ENCODE assay signal across 7 mouse cellular contexts in genomic region chr11:95577776-95578446, GRCm38 (mm10). TPM values are rescaled to one million over a fixed set of nuclear protein-coding genes. Genes with fewer than 3 reads are reported as not detected.
DNase-seq lines count a peak whose midpoint lies in the region; ATAC-seq and TF ChIP-seq lines count a peak whose summit lies in the region.

No protein-coding gene starts in this region.

- DNase-seq in left cerebral cortex, adult 2 months (ENCODE audit: extremely low spot score in 1 of 2, low spot score in 2 of 2): no peak
- no peak for DNase-seq in left cerebral cortex, postnatal 36 days (ENCODE audit: low spot score in 2 of 2)
- peak; percentile 5 for DNase-seq in T-cell, adult 2 months (ENCODE audit: low spot score)
- DNase-seq in forebrain, embryonic 10.5 days (ENCODE audit: extremely low spot score, low spot score): peak; percentile 77
- DNase-seq in kidney, postnatal 4 days: peak; percentile 68 to 76
- peak; percentile 94 for DNase-seq in midbrain, embryonic 11.5 days (ENCODE audit: low spot score, missing footprints)
- DNase-seq in thymus, postnatal 4 days: peak; percentile 83

- 0 out of 2 replicates have a peak, but pooled peaks cover 2% of the 10 kb centered on the region for H3K36me3 ChIP-seq in forebrain, embryonic 10.5 days (replicated peaks)
- H3K36me3 ChIP-seq in midbrain, embryonic 11.5 days (ENCODE audit: control insufficient read depth, insufficient read depth, low read length): no peaks in the 10 kb centered on the region

- peaks cover 87% of the 10 kb centered on the region for H3K27me3 ChIP-seq in forebrain, embryonic 10.5 days (ENCODE audit: poor library complexity, severe bottlenecking)
- H3K27me3 ChIP-seq in midbrain, embryonic 11.5 days (ENCODE audit: control insufficient read depth, insufficient read depth, low read length): peaks cover 49% of the 10 kb centered on the region

- H3K4me1 ChIP-seq in forebrain, embryonic 10.5 days: peaks cover 82% of the 10 kb centered on the region
- H3K4me1 ChIP-seq in midbrain, embryonic 11.5 days (ENCODE audit: control insufficient read depth, insufficient read depth, low read length): peaks cover 8% of the 10 kb centered on the region

- H3K9ac ChIP-seq in midbrain, embryonic 11.5 days (ENCODE audit: low read length): no peak overlapping the region

- H3K4me3 ChIP-seq in left cerebral cortex, adult 2 months: no peak overlapping the region
- peak overlapping the region; percentile 44 for H3K4me3 ChIP-seq in forebrain, embryonic 10.5 days
- peak overlapping the region; percentile 17; the same call in 1 of the 2 replicates for H3K4me3 ChIP-seq in midbrain, embryonic 11.5 days (ENCODE audit: low read depth, low read length)

- no peak overlapping the region for H3K27ac ChIP-seq in left cerebral cortex, adult 2 months
- H3K27ac ChIP-seq in forebrain, embryonic 10.5 days: no peak overlapping the region
- H3K27ac ChIP-seq in midbrain, embryonic 11.5 days (ENCODE audit: low read depth, low read length): no peak overlapping the region

- peak; percentile 52 for TF ChIP-seq CTCF in left cerebral cortex, adult 2 months (IDR thresholded peaks at IDR 0.05)

- peak overlapping the region; percentile 48 for H3K4me2 ChIP-seq in midbrain, embryonic 11.5 days

- peak; percentile 76 for ATAC-seq in midbrain, embryonic 11.5 days (ENCODE audit: low FRiP score)

- H3K9me3 ChIP-seq in forebrain, embryonic 10.5 days: no peaks in the 10 kb centered on the region
- H3K9me3 ChIP-seq in midbrain, embryonic 11.5 days (ENCODE audit: control insufficient read depth, low read length): no peaks in the 10 kb centered on the region

- WGBS in forebrain, embryonic 10.5 days: 16% methylated on average over 39 of the region's 39 CpGs
- 9% methylated on average over 39 of the region's 39 CpGs for WGBS in midbrain, embryonic 11.5 days

- intact Hi-C loops in left cerebral cortex, adult 2 months (cut with DNase I): no loop called here
- intact Hi-C loops in left cerebral cortex, postnatal 36 days (cut with DNase I): no loop called here

RNA-seq across cellular contexts. Expression of gene Ngfr, which starts 9.6 kb away (rescaled TPM):
- total RNA-seq in left cerebral cortex, adult 2 months (2021): 1 to 10 TPM in 1 of 2 experiments, under 1 TPM in 1; 0.93 to 1.3 TPM
- 1 to 10 TPM in 1 of 2 experiments, under 1 TPM in 1; 0.74 to 1.7 TPM for total RNA-seq in left cerebral cortex, postnatal 36 days (2021)
- polyA plus RNA-seq in forebrain, embryonic 10.5 days (2016; fragmentation: Nextera tagmentation; extraction: Ambion mirVana): 12.3 and 14.6 TPM in 2 replicates
- 14.2 and 14.6 TPM in 2 replicates for polyA plus RNA-seq in midbrain, embryonic 11.5 days (2014; fragmentation: Nextera tagmentation; extraction: Ambion mirVana)

Comparison
In these comparisons a context has a peak if more than half of its experiments do, and no peak if none do; other contexts are left out.
1. DNase-seq: peak in T-cell, adult 2 months (single experiment), forebrain, embryonic 10.5 days (single experiment), kidney, postnatal 4 days (2 of 2), midbrain, embryonic 11.5 days (single experiment) and thymus, postnatal 4 days (single experiment); none in left cerebral cortex, adult 2 months (0 of 2) and left cerebral cortex, postnatal 36 days (0 of 2).